Mouse (Mus musculus): ENCODE measurements at regions not wholly inside any gene's neighbourhood (a gene's known extent, or its start where the extent isn't known, plus 50 kb on each side); places are given as distances from the start of the nearest gene placed in this dataset.

DNA sequence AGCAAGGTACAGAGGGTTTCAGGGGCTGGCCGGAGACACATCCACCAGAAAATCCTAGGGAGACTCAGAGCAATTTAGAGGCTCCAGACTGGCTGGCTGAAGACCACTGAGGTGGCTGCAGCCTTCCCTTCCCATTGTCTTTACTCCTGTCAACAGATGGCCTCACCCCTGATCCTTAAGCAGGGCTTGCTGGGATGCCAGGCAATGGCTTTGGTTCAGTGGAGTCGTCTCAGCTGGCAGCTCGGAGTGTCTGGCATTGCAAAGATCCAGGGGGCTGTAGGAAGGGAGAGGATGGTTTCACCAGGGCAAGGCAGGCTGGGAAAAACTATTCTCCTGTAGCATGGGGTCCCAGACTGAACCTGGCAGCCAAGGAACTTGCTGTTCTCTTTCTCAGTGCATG is 395.8 kb downstream of the Tshz3 start:
- DNase-seq (ENCODE audit: low read depth, low spot score): no peak

DNA sequence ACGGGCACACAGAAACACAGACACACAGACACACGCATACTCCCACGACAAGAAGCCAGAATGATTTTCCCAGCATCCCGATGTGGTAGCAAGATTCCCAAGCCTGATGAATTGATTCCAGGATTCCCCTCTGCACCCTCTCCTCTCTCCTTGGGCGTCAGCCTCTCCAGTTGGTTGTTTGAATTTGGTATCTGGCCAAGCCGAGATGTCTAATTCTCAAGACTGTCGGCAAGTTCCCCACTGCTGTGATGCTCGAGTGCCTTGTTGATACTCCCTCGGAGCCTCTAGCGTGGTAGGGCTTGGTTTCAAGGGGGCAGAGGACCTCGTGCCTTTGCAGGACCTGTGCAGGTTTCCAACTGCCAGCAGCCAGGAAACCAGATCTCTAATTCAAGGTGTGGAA is 397.9 kb downstream of the Tshz3 start:
- no peak for DNase-seq (ENCODE audit: low read depth, low spot score)

GRCm38 (mm10) chr7:37096291-37096690 is 398.4 kb downstream of the Tshz3 start:
- no peak for DNase-seq (ENCODE audit: low read depth, low spot score)

GRCm38 (mm10) chr7:37098950-37099349 is 401.0 kb downstream of the Tshz3 start:
- DNase-seq (ENCODE audit: low read depth, low spot score): no peak

- DNase-seq (ENCODE audit: low read depth, low spot score): no peak
Measured at GRCm38 (mm10) chr7:37104671-37105070, 406.8 kb downstream of the Tshz3 start.

GRCm38 (mm10) chr7:37111071-37111470 is 413.2 kb downstream of the Tshz3 start:
- no peak for DNase-seq (ENCODE audit: low read depth, low spot score)

DNA sequence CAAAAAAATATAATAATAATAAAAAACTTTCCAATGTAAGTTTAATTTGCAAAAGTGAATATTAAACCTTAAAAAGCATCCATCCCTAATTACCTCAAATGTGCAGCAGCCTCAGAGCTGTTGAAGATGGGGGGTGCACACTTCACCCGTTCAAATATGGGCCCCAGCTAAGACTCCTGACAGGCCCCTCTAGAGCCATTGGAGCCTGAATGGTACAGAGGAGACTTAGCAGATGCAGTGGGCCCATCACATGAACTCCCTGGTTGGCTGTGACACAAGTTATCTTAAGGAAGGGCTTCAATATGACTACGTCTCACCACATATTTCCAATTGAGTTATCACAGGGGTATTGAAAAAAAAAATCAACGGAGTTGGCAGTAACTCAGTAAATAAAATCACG is 422.9 kb downstream of the Tshz3 start:
- DNase-seq (ENCODE audit: low read depth, low spot score): no peak

DNA sequence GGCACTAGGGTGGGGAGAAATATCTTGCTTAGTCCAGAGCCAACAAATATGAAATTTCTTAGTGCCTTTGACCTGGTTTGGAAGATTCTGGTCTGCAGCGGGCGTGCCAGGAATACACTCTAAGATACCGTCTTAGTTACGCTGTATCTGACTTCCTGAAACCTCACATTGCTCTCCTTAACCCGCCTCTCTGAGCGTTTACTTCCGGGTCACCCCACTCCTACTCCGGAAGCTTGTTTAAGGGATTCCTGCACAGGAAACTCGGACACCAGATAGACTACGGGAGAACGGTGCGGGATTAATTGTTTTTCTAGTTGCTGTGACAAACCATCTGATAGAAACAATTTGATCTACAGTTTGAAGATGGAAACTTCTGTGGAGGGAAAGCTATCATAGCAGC is 442.3 kb downstream of the Tshz3 start:
- no peak for DNase-seq (ENCODE audit: low read depth, low spot score)

DNA sequence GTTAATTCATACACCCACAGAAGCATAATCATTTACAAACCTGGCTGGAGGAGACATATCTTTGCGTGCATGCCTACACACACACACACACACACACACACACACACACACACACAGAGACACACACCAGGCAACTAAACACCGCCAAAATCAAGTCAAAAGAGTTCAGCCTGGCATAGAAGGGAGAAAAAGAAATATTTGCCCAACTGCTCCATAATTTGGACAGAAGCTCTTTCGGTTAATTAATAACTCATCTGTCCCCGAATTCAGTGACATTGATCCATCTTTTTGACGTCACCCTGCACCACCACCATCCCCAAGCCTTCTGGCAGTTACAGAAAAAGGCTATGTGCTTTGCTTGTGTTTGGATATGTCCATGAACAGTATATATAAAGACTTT is 444.9 kb downstream of the Tshz3 start:
- DNase-seq (ENCODE audit: low read depth, low spot score): no peak

- no peak for DNase-seq (ENCODE audit: low read depth, low spot score)
Measured at GRCm38 (mm10) chr7:37144303-37144702, 446.4 kb downstream of the Tshz3 start.

GRCm38 (mm10) chr7:37149711-37150110 is 451.8 kb downstream of the Tshz3 start:
- no peak for DNase-seq (ENCODE audit: low read depth, low spot score)

GRCm38 (mm10) chr7:37159801-37160200 is 461.9 kb downstream of the Tshz3 start:
- DNase-seq (ENCODE audit: low read depth, low spot score): no peak

DNA sequence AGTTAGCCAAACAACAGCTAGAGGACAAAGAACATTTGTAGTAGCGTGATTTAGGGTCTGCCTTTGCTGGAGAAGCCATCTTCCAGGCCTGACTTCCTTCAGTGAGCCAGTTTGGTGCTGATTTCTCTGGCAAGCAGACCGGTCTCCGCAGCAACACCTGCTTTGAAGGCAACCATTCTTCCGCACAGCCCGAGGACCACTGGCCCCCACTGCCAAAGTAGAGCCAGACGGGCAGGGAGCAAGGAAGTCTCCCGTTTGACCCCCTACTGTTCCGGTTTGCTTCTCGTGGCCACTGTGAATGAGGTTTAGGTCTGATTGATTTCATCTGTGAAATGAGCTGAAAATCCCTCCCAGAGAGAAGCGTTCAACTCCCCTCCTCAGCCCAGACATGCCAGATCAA is 471.0 kb downstream of the Tshz3 start:
- DNase-seq (ENCODE audit: low read depth, low spot score): no peak

DNA sequence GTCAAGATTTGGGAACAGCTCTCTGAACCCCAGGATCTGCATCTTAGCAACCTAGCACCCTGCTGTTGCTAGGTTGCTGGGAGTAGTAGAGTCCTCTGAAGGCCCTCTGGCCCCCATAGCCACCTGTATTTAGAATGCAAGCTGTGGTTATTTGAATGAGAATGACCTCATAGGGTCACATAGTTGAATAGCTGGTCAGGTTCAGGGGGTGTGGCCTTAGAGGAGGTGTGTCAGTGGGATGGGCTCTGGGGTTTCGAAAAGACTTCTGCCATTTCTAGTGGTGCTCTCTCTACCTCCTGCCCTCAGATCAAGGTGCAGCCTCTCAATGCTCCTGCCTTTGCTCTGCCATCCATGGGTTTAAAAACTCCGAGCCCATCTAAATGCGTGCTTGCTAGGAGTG is 477.8 kb downstream of the Tshz3 start:
- no peak for DNase-seq (ENCODE audit: low read depth, low spot score)

DNA sequence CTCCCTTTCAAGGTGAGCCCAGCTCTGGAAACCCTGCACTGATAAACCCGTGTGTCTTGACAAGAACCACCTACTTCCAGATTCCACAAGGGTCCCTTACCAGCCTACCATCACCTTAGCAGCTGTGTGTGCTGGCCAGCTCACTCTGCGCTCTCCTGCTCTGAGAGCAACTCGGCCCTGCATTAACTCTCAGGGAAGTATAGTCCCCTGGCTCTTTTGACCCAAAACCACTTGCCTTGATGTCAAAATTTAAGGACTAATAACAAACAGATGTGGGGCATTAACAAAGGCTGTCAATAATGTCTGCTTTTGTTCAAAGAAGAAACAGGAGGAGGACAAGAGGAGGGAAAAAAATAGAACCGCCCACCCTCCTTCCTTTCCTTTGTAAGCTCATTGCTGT is 480.3 kb downstream of the Tshz3 start:
- DNase-seq (ENCODE audit: low read depth, low spot score): no peak

DNA sequence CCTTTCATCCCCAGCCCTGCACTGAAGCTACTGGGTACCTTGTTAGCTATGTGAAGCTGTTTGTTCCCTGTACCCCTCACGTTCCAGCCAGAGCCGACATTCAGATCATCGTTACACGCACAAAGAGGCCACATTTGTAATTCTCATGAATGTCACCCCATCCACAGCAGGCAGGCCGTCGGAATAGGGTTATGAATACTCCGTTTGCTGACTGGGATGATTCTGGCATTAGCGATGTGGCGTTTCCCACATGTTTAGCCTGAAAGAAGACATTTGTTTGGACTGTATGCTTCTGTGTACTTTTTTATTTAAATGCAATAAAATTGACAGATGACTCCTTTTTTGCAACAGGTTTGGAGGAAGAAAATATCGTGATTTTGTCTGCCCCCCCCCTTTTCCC is 482.0 kb downstream of the Tshz3 start:
- DNase-seq (ENCODE audit: low read depth, low spot score): no peak

GRCm38 (mm10) chr7:37180416-37180815 is 482.5 kb downstream of the Tshz3 start:
- DNase-seq (ENCODE audit: low read depth, low spot score): no peak

- DNase-seq (ENCODE audit: low read depth, low spot score): no peak
Measured at GRCm38 (mm10) chr7:37181109-37181508, 483.2 kb downstream of the Tshz3 start.

DNA sequence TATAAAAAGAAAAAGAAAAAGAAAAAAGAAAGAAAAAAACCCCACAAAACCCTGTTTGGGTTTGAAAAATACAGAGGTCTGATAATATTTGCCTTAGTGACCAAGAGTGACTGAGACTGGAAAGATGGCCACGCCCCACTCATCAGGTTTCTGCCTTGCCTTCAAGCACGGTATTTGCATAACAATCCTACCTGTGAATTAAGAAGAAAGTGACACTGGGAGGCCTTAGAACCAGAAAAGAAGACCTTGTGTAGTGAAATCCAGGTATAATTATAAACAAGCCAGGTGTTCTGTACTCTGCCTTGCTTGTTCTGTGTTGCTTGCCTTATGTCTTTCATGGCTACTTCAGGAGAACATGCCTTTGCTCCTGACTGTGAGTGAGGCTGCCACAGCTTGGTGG is 494.6 kb downstream of the Tshz3 start:
- DNase-seq (ENCODE audit: low read depth, low spot score): no peak

DNA sequence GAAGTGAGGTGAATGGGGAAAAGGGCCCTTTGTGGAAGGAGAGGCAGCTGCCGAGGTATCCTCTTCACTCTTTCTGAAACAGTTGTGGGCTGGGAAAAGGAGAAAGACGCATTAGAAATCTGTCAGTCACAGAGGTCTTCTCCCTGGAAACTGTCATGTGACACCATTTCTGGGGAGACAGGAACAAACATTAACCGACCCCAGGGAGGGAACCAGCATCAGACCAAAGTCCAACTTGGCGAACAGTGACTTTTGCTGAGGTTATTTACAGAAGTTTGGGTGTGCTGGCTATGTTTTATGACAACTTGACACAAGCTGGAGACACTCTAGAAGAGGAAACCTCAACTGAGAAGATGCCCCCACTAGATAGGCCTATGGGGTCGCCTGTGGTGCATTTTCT is 506.9 kb downstream of the Tshz3 start:
- DNase-seq (ENCODE audit: low read depth, low spot score): no peak

- no peak for DNase-seq (ENCODE audit: low read depth, low spot score)
Measured at GRCm38 (mm10) chr7:37208305-37208704, 510.4 kb downstream of the Tshz3 start.

GRCm38 (mm10) chr7:37213751-37214181 is 515.8 kb downstream of the Tshz3 start:
- DNase-seq (ENCODE audit: low read depth, low spot score): no peak

GRCm38 (mm10) chr7:37215498-37215897 is 517.6 kb downstream of the Tshz3 start:
- no peak for DNase-seq (ENCODE audit: low read depth, low spot score)

GRCm38 (mm10) chr7:37220476-37220875 is 522.6 kb downstream of the Tshz3 start:
- DNase-seq (ENCODE audit: low read depth, low spot score): no peak

GRCm38 (mm10) chr7:37226423-37226822 is 528.5 kb downstream of the Tshz3 start:
- no peak for DNase-seq (ENCODE audit: low read depth, low spot score)
